Mouse (Mus musculus): ENCODE measurements at regions not wholly inside any gene's neighbourhood (a gene's known extent, or its start where the extent isn't known, plus 50 kb on each side); places are given as distances from the start of the nearest gene placed in this dataset.

DNA sequence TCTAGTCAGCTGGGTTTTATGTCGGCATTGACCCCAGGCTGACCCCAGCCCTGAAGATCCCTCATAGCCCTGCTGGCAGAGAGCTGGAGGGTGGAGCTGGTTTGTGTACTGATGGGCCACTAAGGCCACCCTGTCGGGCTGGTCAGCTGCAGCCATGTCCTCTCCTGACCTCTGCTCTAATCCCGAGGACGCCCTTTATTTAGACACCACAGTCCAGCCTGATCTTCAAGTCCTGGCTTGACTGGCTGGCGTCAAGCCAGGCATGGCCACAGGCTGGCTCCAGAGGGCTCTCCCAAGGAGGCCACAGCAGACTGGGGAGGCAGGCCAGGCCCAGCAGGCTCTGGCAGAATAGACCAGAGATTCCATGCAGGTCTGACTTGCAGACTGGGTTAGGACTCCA is 264.8 kb downstream of the Bcor start:
- TF ChIP-seq CTCF (IDR thresholded peaks at IDR 0.05; ENCODE audit: low read depth, low read length) (no peak), GATA2 (IDR thresholded peaks at IDR 0.05; ENCODE audit: borderline replicate concordance, low read depth, low read length) (no peak), TAL1 (conservative IDR thresholded peaks at IDR 0.05; ENCODE audit: low read depth, low read length) (no peak), POLR2AphosphoS5 (IDR thresholded peaks at IDR 0.05; ENCODE audit: insufficient replicate concordance, low read depth, low read length) (no peak)

All from G1E (cell line).